Mouse (Mus musculus) lung, postnatal 0 days (tissue): Measurements from ENCODE around the gene Abcb8. TPM values are rescaled to one million over a fixed set of nuclear protein-coding genes. Genes with fewer than 3 reads are reported as not detected.

Experiments used
- ATAC-seq: fragments of 200-750 bp; cut with Nextera tagmentation; 2 replicates; pipeline ENCODE4 v1.8.0; 2017; ENCODE audit warnings: moderate library complexity
- DNase-seq: peaks from one replicate; pipeline ENCODE4 v3.0.0-alpha.2; 2016; ENCODE audit warnings: low spot score
- H3K27ac ChIP-seq: fragments of 300-500 bp; sonication (generic); 2 replicates; pipeline ENCODE4 v1.5.1; 2014; ENCODE audit warnings: antibody characterized with exemption, mild to moderate bottlenecking, low read length, mixed read lengths
- H3K27me3 ChIP-seq: fragments of 300-500 bp; sonication (generic); replicated peaks from 2 replicates; pipeline ENCODE4 v1.6.1; 2014; ENCODE audit warnings: low read length, mixed read lengths; ENCODE audit not compliant: insufficient read depth
- H3K36me3 ChIP-seq: fragments of 300-500 bp; sonication (generic); 2 replicates; pipeline ENCODE4 v1.6.1; 2014; ENCODE audit warnings: low read length, mixed read lengths; ENCODE audit not compliant: insufficient read depth
- H3K4me1 ChIP-seq: fragments of 300-500 bp; sonication (generic); 2 replicates; pipeline ENCODE4 v1.6.1; 2014; ENCODE audit warnings: antibody characterized with exemption, low read depth, low read length, mixed read lengths; ENCODE audit not compliant: insufficient read depth
- H3K4me2 ChIP-seq: fragments of 300-500 bp; sonication (generic); replicated peaks from 2 replicates; pipeline ENCODE4 v1.6.1; 2014; ENCODE audit warnings: low read depth, mild to moderate bottlenecking, low read length, moderate library complexity, mixed read lengths
- H3K4me3 ChIP-seq: fragments of 300-500 bp; sonication (generic); 2 replicates; pipeline ENCODE4 v1.5.1; 2014; ENCODE audit warnings: low read depth, low read length
- H3K9ac ChIP-seq: fragments of 300-500 bp; sonication (generic); replicated peaks from 2 replicates; pipeline ENCODE4 v1.6.1; 2014; ENCODE audit warnings: low read depth, mild to moderate bottlenecking
- H3K9me3 ChIP-seq: fragments of 300-500 bp; sonication (generic); 2 replicates; pipeline ENCODE4 v1.6.1; 2016; ENCODE audit warnings: low read length, mixed read lengths
- CTCF ChIP-seq: IDR thresholded peaks from 2 replicates; pipeline ENCODE4 v1.5.1; 2016; ENCODE audit warnings: antibody characterized with exemption, mild to moderate bottlenecking
- EP300 ChIP-seq: IDR thresholded peaks from 2 replicates; pipeline ENCODE4 v1.6.1; 2016; ENCODE audit warnings: antibody characterized with exemption, mild to moderate bottlenecking, control low read depth
- WGBS: fragments of 180-500 bp; shearing (Covaris S2); extraction: QIAGEN DNeasy Blood & Tissue Kit; methylation state at CpG from one replicate; pipeline ENCODE4 v1.1.7; 2014; 5-methylcytosine and 5-hydroxymethylcytosine counted together
- polyA plus RNA-seq: library from polyadenylated mRNA; unstranded; fragments of >200 nt; fragmentation: Nextera tagmentation; extraction: Ambion mirVana; gene quantifications from 2 replicates; pipeline ENCODE4 v1.2.1, GENCODE M21; 2015

Abcb8 gene
- polyA plus RNA-seq, 1 experiment from 2014 or later, result 25.6 TPM

DNA sequence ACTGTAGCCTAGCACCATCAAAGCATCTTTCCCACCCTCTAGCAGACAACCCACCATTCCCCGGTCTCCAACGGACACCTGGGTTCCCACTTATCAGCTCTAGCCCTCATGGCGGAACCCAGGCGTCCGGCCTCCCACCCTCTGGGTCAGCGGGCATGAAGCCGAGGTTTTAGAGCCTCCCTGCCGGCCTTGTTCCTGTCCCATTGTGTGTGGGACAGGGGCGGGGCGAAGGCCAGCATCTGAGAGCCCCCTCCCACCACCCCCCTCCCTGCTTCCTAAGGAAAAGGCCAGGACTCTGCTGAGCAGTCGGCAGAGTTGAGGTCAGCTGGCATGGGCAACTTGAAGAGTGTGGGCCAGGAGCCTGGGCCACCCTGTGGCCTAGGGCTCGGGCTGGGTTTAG, 29.0 kb upstream of the Abcb8 start, which contains the start of gene Nos3:
Gene Nos3 (plus strand): TSS at position 303 of the 400 bp plus-strand sequence.
- Histone ChIP-seq H3K27ac (peak within 1 kb of the TSS; percentile 74), H3K27me3 (no peaks in the 10 kb centered on the region), H3K4me2 (peak within 1 kb of the TSS; percentile 50), H3K36me3 (no peaks in the 10 kb centered on the region), H3K4me1 (0 out of 2 replicates have a peak, but pooled peaks cover 2% of the 10 kb centered on the region), H3K9ac (no peak within 1 kb of the TSS), H3K9me3 (no peaks in the 10 kb centered on the region), H3K4me3 (peak within 1 kb of the TSS; percentile 21)
- 43% methylated on average over 12 of the region's 12 CpGs for WGBS
- ATAC-seq, result peak; percentile 76
- DNase-seq, result peak; percentile 65
- TF ChIP-seq CTCF (no peak), EP300 (peak; percentile 41; the same call in 1 of the 2 replicates)

DNA sequence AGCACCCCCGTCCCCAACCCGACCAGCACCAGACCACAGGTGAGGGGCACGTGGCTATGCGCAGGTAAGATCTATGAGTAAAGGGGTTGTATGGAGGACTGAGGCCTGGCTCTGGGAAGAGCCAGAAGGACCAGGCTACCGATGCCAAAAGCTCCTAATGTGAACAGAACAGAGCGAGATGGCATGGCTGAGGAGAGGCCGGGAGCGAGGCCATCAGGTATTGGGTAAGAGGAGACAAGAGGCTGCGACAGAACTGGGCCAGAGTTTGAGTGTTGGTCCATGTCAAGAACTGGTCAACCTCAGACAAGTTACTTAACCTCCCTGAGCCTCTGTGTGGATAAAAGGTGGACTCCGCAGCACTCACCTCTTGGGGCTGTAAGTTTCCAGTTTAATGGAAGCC, 28.5 kb upstream of the Abcb8 start:
- 77% methylated on average over 10 of the region's 10 CpGs for WGBS
- peak overlapping the region; percentile 74 for H3K27ac ChIP-seq
- H3K9ac ChIP-seq, result no peak overlapping the region
- no peaks in the 10 kb centered on the region for H3K9me3 ChIP-seq
- no peak for DNase-seq
- H3K4me3 ChIP-seq, result peak overlapping the region; percentile 21
- ATAC-seq, result no peak
- H3K4me2 ChIP-seq, result peak overlapping the region; percentile 50
- no peaks in the 10 kb centered on the region for H3K36me3 ChIP-seq
- H3K4me1 ChIP-seq, result 0 out of 2 replicates have a peak, but pooled peaks cover 2% of the 10 kb centered on the region
- H3K27me3 ChIP-seq, result no peaks in the 10 kb centered on the region
- TF ChIP-seq EP300 (no peak), CTCF (no peak)

DNA sequence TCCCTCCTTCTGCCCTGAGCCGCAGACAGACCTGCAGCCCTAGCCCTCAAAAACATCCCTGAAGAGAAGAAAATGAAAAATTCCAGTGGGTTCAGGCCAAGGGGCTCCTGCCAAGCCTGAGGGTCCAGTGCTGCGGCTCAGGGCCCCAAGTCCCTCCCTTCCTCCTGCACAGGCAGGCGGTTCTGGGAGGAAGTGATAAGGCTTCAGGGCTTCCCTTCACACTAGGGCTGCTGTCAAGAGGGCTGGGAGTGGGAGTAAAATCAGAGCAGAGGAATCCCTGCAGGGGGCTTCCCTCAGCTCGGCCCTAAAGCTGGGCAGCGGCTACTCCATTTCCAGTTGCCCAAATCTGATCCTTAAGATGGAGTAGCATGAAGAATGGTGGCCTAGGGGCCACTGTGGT, 27.9 kb upstream of the Abcb8 start:
- peak overlapping the region; percentile 74 for H3K27ac ChIP-seq
- H3K4me2 ChIP-seq, result peak overlapping the region; percentile 50
- DNase-seq, result peak; percentile 39
- no peaks in the 10 kb centered on the region for H3K36me3 ChIP-seq
- ATAC-seq, result peak; percentile 11; the same call in 1 of the 2 replicates
- H3K9me3 ChIP-seq, result no peaks in the 10 kb centered on the region
- WGBS, result 15% methylated on average over 4 of the region's 5 CpGs
- H3K4me1 ChIP-seq, result 0 out of 2 replicates have a peak, but pooled peaks cover under 1% of the 10 kb centered on the region
- no peak overlapping the region for H3K9ac ChIP-seq
- peak overlapping the region; percentile 21 for H3K4me3 ChIP-seq
- no peaks in the 10 kb centered on the region for H3K27me3 ChIP-seq
- TF ChIP-seq CTCF (no peak), EP300 (no peak)

DNA sequence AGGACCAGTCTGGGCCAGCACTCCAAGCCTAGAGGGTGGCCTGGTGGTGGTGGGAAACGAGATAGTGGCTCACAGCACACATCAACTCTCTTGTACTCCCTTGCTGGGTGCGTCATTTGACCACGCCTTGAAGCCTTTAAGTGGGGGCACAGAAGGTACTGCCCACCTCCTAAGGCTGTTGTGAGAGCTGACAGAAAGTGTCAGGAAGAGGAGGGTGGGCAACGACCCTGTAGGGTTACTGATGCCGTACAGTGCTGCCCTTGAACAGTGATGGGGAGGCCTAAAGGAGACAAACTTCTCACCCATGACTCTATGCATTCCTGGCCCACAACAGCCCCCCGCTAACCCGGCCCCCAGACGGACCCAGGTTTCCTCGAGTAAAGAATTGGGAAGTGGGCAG, 27.0 kb upstream of the Abcb8 start:
- TF ChIP-seq CTCF, result no peak
- no peak for TF ChIP-seq EP300
- Histone ChIP-seq H3K27ac (no peak overlapping the region), H3K9me3 (no peaks in the 10 kb centered on the region), H3K36me3 (no peaks in the 10 kb centered on the region), H3K4me2 (peak overlapping the region; percentile 50; the same call in 1 of the 2 replicates), H3K4me1 (no peaks in the 10 kb centered on the region), H3K27me3 (no peaks in the 10 kb centered on the region), H3K9ac (no peak overlapping the region), H3K4me3 (no peak overlapping the region)
- DNase-seq, result no peak
- 79% methylated on average over 9 of the region's 9 CpGs for WGBS
- no peak for ATAC-seq

DNA sequence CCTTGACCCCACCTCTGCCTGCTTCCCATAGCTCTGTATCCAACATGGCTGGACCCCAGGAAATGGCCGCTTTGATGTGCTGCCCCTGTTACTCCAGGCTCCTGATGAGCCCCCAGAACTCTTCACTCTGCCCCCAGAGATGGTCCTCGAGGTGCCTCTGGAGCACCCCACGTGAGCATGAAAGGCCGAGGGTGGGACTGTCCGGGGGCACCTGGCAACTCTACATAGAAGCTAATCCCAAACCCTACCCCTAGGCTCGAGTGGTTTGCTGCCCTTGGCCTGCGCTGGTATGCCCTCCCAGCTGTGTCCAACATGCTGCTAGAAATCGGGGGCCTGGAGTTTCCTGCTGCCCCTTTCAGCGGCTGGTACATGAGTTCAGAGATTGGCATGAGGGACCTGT, 23.7 kb upstream of the Abcb8 start:
- no peak for DNase-seq
- Histone ChIP-seq H3K36me3 (no peaks in the 10 kb centered on the region), H3K27ac (no peak overlapping the region), H3K27me3 (no peaks in the 10 kb centered on the region), H3K4me2 (no peak overlapping the region), H3K4me3 (no peak overlapping the region), H3K9ac (no peak overlapping the region), H3K9me3 (no peaks in the 10 kb centered on the region), H3K4me1 (no peaks in the 10 kb centered on the region)
- WGBS, result 80% methylated on average over 9 of the region's 9 CpGs
- ATAC-seq, result no peak
- TF ChIP-seq CTCF, result no peak
- no peak for TF ChIP-seq EP300

DNA sequence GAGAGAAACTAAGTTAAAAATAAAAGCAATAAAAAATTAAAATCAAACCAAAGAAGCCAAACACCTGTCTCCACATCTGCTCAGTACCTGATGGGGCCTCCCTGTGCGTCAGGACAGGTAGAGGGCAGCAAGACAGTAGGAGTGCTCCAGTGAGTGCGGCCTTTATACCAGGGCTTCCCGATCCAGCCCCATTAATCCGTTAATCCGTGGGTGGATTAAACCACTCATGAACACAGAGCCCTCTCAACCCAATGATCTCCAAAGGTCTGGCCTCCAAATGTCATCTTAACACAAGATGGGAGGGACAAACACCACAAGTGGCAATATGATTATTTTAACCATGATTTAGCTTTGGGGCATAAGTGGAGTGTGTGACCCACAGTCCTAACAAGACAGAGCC, 19.7 kb upstream of the Abcb8 start:
- TF ChIP-seq EP300, result no peak
- no peak for TF ChIP-seq CTCF
- Histone ChIP-seq H3K27ac (no peak overlapping the region), H3K9me3 (no peaks in the 10 kb centered on the region), H3K36me3 (no peaks in the 10 kb centered on the region), H3K27me3 (no peaks in the 10 kb centered on the region), H3K4me1 (no peaks in the 10 kb centered on the region), H3K4me3 (no peak overlapping the region), H3K4me2 (no peak overlapping the region), H3K9ac (no peak overlapping the region)
- whole genome bisulfite sequencing, result 87% methylated on average over 5 of the region's 5 CpGs
- ATAC-seq, result no peak
- no peak for DNase-seq

DNA sequence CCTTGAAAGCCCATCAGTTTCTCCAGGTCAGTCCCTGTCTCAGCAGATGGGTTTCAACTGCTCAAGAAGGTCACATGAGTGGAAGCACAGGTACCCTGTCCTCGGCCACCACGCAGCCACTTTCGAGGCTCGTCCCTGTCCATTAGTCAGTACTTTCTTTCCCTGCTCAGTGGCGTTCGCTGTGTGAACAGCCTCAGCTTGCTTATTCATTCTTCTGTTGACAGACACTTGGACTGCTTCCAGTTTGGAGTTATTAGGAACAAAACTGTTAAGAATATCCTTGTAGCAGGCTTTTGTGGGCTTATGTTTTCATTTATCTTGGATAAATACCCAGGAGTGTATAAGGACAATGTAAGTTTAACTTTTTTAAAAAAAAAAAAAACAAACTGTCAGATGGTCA, 19.2 kb upstream of the Abcb8 start:
- H3K27me3 ChIP-seq, result no peaks in the 10 kb centered on the region
- DNase-seq (peak; percentile 39), ATAC-seq (no peak)
- H3K27ac ChIP-seq, result no peak overlapping the region
- TF ChIP-seq EP300, result no peak
- no peak for TF ChIP-seq CTCF
- H3K9ac ChIP-seq, result no peak overlapping the region
- 33% methylated on average over 6 of the region's 6 CpGs for WGBS
- no peaks in the 10 kb centered on the region for H3K4me1 ChIP-seq
- H3K36me3 ChIP-seq, result no peaks in the 10 kb centered on the region
- H3K4me2 ChIP-seq, result no peak overlapping the region
- H3K4me3 ChIP-seq, result no peak overlapping the region
- no peaks in the 10 kb centered on the region for H3K9me3 ChIP-seq
